Mouse (Mus musculus): ENCODE measurements around the gene Gm28053.

DNA sequence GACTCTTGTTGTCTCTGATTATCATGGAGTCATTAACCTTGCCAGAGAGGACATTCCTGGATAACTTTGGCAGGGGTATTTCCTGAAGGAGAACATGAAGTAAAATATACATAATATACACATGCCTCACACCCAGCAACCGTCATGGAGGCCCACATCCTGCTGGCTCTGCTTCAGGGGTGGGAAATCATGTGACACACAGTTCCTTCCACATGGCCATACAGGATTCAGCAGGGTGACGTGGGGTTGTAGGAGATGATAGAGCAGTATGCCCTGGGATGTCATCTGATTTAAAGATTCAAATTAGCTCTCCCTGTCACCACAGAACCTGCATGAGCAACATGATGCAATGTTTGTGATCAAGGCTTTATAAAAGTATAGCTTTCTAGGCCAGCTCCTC lies 69.5 kb downstream of the Gm28053 start:
- TF ChIP-seq POLR2A (IDR thresholded peaks at IDR 0.05; ENCODE audit: low read depth, low read length): no peak
- no peak for TF ChIP-seq CTCF (IDR thresholded peaks at IDR 0.05; ENCODE audit: borderline replicate concordance, insufficient read depth, low read length)

All from embryonic fibroblast, embryonic 13.5 days (primary cell).